Mouse (Mus musculus): ENCODE results near the gene Olfr1489.
"Not testable (repeated sequence)": the region's sequence is repeated elsewhere in the genome, so short reads cannot be mapped to it uniquely, and the experiment has no call there.

Gene Olfr1489

GRCm38 (mm10) chr19:13631321-13631720 lies at the start of gene Olfr1489:
Gene Olfr1489 (plus strand): TSS chr19:13631621.
- DNase-seq, result no peak

GRCm38 (mm10) chr19:13583211-13583610 lies 48.2 kb upstream of the Olfr1489 start, which contains the start of gene Olfr1484:
Gene Olfr1484 (plus strand): TSS chr19:13583511.
- DNase-seq, result no peak

- not testable (repeated sequence) for DNase-seq
Measured at GRCm38 (mm10) chr19:13617075-13617474, 14.3 kb upstream of the Olfr1489 start, which contains the start of gene Olfr1487. Gene Olfr1487 (plus strand): TSS chr19:13617375.

- no peak for DNase-seq
Measured at GRCm38 (mm10) chr19:13650791-13651190, 19.4 kb downstream of the Olfr1489 start, which contains the start of gene Olfr1490. Gene Olfr1490 (plus strand): TSS chr19:13651091.

Measured in cerebellum, postnatal 36 days (tissue).